Mouse (Mus musculus): ENCODE measurements around the gene Arrdc3.
A peak's percentile ranks its signal among the peaks of the same experiment; 100 is the strongest.
"Not testable (repeated sequence)": the region's sequence is repeated elsewhere in the genome, so short reads cannot be mapped to it uniquely, and the experiment has no call there.

Arrdc3 gene

GRCm38 (mm10) chr13:80883190-80883589 lies at the start of gene Arrdc3:
Arrdc3 (plus strand) TSS chr13:80883384.
- peak; percentile 76 to 89 for DNase-seq (ENCODE audit: low read depth in 1 of 2, low spot score in 2 of 2)

- peak in 1 of 2 experiments; percentile 33 for DNase-seq (ENCODE audit: low read depth in 1 of 2, low spot score in 2 of 2)
Measured at GRCm38 (mm10) chr13:80862215-80862614, 21.0 kb upstream of the Arrdc3 start.

- no peak for DNase-seq (ENCODE audit: low read depth in 1 of 2, low spot score in 2 of 2)
Measured at GRCm38 (mm10) chr13:80864195-80864594, 19.0 kb upstream of the Arrdc3 start.

GRCm38 (mm10) chr13:80875126-80875525 lies 8.1 kb upstream of the Arrdc3 start:
- DNase-seq (ENCODE audit: low read depth in 1 of 2, low spot score in 2 of 2), result no peak

GRCm38 (mm10) chr13:80880756-80881155 lies 2.4 kb upstream of the Arrdc3 start:
- DNase-seq (ENCODE audit: low read depth in 1 of 2, low spot score in 2 of 2), result no peak

GRCm38 (mm10) chr13:80881722-80882500 lies 1.3 kb upstream of the Arrdc3 start:
- DNase-seq (ENCODE audit: low read depth in 1 of 2, low spot score in 2 of 2), result no peak

GRCm38 (mm10) chr13:80882716-80883135 lies 458 bp upstream of the Arrdc3 start:
- no peak for DNase-seq (ENCODE audit: low read depth in 1 of 2, low spot score in 2 of 2)

- no peak for DNase-seq (ENCODE audit: low read depth in 1 of 2, low spot score in 2 of 2)
Measured at GRCm38 (mm10) chr13:80883649-80884376, 629 bp downstream of the Arrdc3 start.

- peak in 1 of 2 experiments; percentile 31 for DNase-seq (ENCODE audit: low read depth in 1 of 2, low spot score in 2 of 2)
Measured at GRCm38 (mm10) chr13:80884377-80884983, 1.3 kb downstream of the Arrdc3 start.

- DNase-seq (ENCODE audit: low read depth in 1 of 2, low spot score in 2 of 2), result peak; percentile 91
Measured at GRCm38 (mm10) chr13:80885103-80885833, 2.1 kb downstream of the Arrdc3 start.

GRCm38 (mm10) chr13:80885834-80886663 lies 2.9 kb downstream of the Arrdc3 start:
- peak; percentile 96 to 97 for DNase-seq (ENCODE audit: low read depth in 1 of 2, low spot score in 2 of 2)

GRCm38 (mm10) chr13:80886664-80887210 lies 3.6 kb downstream of the Arrdc3 start:
- DNase-seq (ENCODE audit: low read depth in 1 of 2, low spot score in 2 of 2), result no peak

- no peak for DNase-seq (ENCODE audit: low read depth in 1 of 2, low spot score in 2 of 2)
Measured at GRCm38 (mm10) chr13:80887842-80888241, 4.7 kb downstream of the Arrdc3 start.

GRCm38 (mm10) chr13:80894928-80895327 lies 11.7 kb downstream of the Arrdc3 start:
- not testable (repeated sequence) for DNase-seq (ENCODE audit: low read depth in 1 of 2, low spot score in 2 of 2)

- no peak for DNase-seq (ENCODE audit: low read depth in 1 of 2, low spot score in 2 of 2)
Measured at GRCm38 (mm10) chr13:80897411-80897810, 14.2 kb downstream of the Arrdc3 start.

- DNase-seq (ENCODE audit: low read depth in 1 of 2, low spot score in 2 of 2), result no peak
Measured at GRCm38 (mm10) chr13:80898095-80898494, 14.9 kb downstream of the Arrdc3 start.

- DNase-seq (ENCODE audit: low read depth in 1 of 2, low spot score in 2 of 2), result no peak
Measured at GRCm38 (mm10) chr13:80899435-80900029, 16.3 kb downstream of the Arrdc3 start.

- DNase-seq (ENCODE audit: low read depth in 1 of 2, low spot score in 2 of 2), result no peak
Measured at GRCm38 (mm10) chr13:80901432-80901831, 18.2 kb downstream of the Arrdc3 start.

GRCm38 (mm10) chr13:80902796-80903195 lies 19.6 kb downstream of the Arrdc3 start:
- no peak for DNase-seq (ENCODE audit: low read depth in 1 of 2, low spot score in 2 of 2)

GRCm38 (mm10) chr13:80913361-80913760 lies 30.2 kb downstream of the Arrdc3 start:
- no peak for DNase-seq (ENCODE audit: low read depth in 1 of 2, low spot score in 2 of 2)

Measured in monocyte, adult 2 months (primary cell).